Mouse (Mus musculus): ENCODE results near the gene Usp38. TPM values are rescaled to one million over a fixed set of nuclear protein-coding genes. Genes with fewer than 3 reads are reported as not detected.

Usp38 gene
- polyA plus RNA-seq (2017; shearing (Covaris generic)): 51.5 TPM

DNA sequence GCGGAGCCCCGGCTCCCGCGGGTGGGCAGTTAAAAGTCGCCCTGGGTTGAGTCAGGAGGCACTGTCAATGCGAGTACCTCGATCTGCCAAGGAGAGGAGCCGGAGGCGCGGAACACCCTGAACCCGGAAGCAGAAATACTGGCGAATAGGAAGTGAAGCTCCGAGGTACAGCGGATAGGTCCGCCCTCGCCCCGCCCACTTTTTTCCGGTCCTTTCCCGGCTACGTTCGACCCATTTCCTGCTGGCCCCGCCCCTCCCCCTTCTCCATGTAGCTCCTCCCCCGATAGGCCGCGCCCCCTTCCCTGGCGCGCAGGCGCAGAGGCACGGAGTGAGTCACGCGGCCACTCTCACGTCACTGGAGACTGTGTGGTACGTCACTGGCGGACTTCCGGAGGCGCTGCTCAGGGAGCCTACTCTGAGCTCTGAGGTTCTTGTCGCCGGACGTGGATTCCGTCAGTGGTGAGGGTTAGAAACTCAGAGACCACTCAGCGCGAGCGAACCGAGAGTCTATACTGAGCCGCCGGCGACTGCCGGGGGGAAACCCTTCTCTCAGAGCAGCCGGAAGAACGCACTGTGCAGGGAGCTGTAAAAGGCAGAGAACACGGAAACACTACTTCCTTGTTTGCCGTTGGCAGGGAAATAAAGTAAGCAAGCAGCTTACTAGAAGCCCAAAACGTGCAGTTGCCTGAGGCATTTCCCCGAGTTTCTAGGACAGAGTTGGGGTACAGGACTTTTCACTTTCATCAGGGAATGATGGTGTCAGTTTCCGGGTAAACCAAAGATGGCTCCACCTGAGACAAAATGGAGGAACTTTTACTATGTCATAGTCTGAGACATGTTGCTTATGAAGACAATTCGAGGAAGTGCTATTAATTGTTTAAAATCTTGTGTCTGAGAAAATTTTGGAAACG, at the start of gene Usp38:
Gene Usp38 (minus strand): TSS at position 140 of the 911 bp plus-strand sequence.

Other genes with a start within 250 kb of the Usp38 start
- 0.10 TPM for gene Gab1, start 134.4 kb downstream of the Usp38 start, polyA plus RNA-seq (2017; shearing (Covaris generic))